Mouse (Mus musculus): ENCODE measurements around the gene Snai3. TPM values are rescaled to one million over a fixed set of nuclear protein-coding genes. Genes with fewer than 3 reads are reported as not detected.

Snai3 gene
- polyA plus RNA-seq, 1 experiment from 2014 or later, result not detected

GRCm38 (mm10) chr8:122451161-122451703 is 9.3 kb downstream of the Snai3 start:
- Histone ChIP-seq H3K9me3 (ENCODE audit: control insufficient read depth, low read length) (no peaks in the 10 kb centered on the region), H3K4me1 (ENCODE audit: control insufficient read depth, insufficient read depth, low read length) (no peaks in the 10 kb centered on the region), H3K9ac (replicated peaks; ENCODE audit: low read depth, low read length) (no peak overlapping the region), H3K27me3 (ENCODE audit: control insufficient read depth, insufficient read depth, low read length) (no peaks in the 10 kb centered on the region), H3K4me3 (ENCODE audit: low read depth, low read length) (no peak overlapping the region), H3K27ac (ENCODE audit: low read depth, low read length) (no peak overlapping the region), H3K36me3 (ENCODE audit: control insufficient read depth, insufficient read depth, low read length) (no peaks in the 10 kb centered on the region), H3K4me2 (ENCODE audit: low read depth, low read length) (no peak overlapping the region)
- 87% methylated on average over 7 of the region's 7 CpGs for WGBS
- no peak for ATAC-seq (ENCODE audit: low read depth)

DNA sequence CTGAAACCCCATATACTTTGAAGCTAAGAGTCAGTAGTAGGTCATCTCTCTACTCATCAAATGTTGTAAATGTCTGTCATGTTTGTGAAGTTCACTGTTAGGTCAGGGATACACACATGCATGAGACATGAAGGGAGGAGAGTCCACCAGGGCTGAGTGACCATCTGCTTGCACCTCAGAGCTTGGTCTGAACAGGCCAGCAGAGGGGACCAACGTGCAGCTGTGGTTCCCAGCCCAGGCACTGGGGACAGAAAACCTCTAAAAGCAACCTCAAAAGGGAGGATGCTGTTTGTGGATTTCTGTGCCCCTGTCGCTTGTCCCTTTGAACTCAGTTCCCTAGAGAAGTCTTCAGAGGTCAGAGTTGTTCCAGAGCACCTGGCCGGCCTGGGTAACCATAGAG is 15.3 kb downstream of the Snai3 start:
- 76% methylated on average over 3 of the region's 3 CpGs for WGBS
- Histone ChIP-seq H3K27ac (ENCODE audit: low read depth, low read length) (peak overlapping the region; percentile 97; the same call in 1 of the 2 replicates), H3K36me3 (ENCODE audit: control insufficient read depth, insufficient read depth, low read length) (no peaks in the 10 kb centered on the region), H3K4me3 (ENCODE audit: low read depth, low read length) (no peak overlapping the region; the same call in 1 of the 2 replicates), H3K9ac (replicated peaks; ENCODE audit: low read depth, low read length) (0 out of 2 replicates have a peak overlapping the region, but pooled peaks have one; percentile 86), H3K9me3 (ENCODE audit: control insufficient read depth, low read length) (no peaks in the 10 kb centered on the region), H3K4me2 (ENCODE audit: low read depth, low read length) (peak overlapping the region; percentile 54), H3K4me1 (ENCODE audit: control insufficient read depth, insufficient read depth, low read length) (peaks cover 22% of the 10 kb centered on the region), H3K27me3 (ENCODE audit: control insufficient read depth, insufficient read depth, low read length) (no peaks in the 10 kb centered on the region)
- ATAC-seq (ENCODE audit: low read depth), result no peak

DNA sequence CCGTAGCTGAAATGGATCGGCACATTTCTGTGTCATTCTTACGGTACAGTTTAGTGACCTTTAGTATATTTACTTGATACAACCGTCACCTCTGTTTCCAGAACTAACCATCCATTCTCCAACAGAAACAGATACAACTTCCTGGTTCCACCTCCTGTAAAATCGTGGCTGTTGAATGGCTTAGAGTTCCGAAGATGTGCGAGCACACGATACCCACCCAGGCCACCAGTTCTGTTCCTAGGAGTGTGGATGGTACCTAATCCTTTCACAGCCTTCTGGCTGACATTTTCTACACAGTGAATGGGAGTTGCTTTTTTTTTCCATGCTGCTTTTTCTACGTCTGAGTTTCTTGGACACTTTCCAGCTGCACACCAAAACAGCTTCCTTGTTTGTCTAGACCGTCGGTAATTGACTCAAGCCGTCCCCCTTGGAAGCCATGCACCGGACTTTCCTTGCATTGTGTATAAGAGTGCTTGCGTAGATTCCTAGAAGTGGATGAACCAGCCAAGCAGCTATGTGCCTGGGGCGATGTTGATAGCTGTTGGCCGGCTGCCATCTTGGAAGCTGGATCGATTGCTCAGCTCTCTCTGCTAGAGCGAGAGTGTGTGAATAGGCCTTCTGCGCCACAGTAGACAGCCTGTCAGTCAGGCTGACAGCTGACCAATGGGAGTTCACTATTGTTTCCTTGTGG is 16.3 kb downstream of the Snai3 start:
- peak overlapping the region; percentile 97 for H3K27ac ChIP-seq (ENCODE audit: low read depth, low read length)
- H3K9ac ChIP-seq (replicated peaks; ENCODE audit: low read depth, low read length), result peak overlapping the region; percentile 86
- H3K4me1 ChIP-seq (ENCODE audit: control insufficient read depth, insufficient read depth, low read length), result peaks cover 22% of the 10 kb centered on the region
- ATAC-seq (ENCODE audit: low read depth), result peak; percentile 39; the same call in 1 of the 2 replicates
- peak overlapping the region; percentile 54 for H3K4me2 ChIP-seq (ENCODE audit: low read depth, low read length)
- H3K27me3 ChIP-seq (ENCODE audit: control insufficient read depth, insufficient read depth, low read length), result no peaks in the 10 kb centered on the region
- peak overlapping the region; percentile 68 for H3K4me3 ChIP-seq (ENCODE audit: low read depth, low read length)
- 11% methylated on average over 19 of the region's 19 CpGs for WGBS
- no peaks in the 10 kb centered on the region for H3K9me3 ChIP-seq (ENCODE audit: control insufficient read depth, low read length)
- H3K36me3 ChIP-seq (ENCODE audit: control insufficient read depth, insufficient read depth, low read length), result peaks cover 4% of the 10 kb centered on the region; the same call in 1 of the 2 replicates

- H3K4me1 ChIP-seq (ENCODE audit: control insufficient read depth, insufficient read depth, low read length), result peaks cover 22% of the 10 kb centered on the region
- under 1% methylated on average over 47 of the region's 47 CpGs for WGBS
Observed at GRCm38 (mm10) chr8:122443262-122444006, 17.1 kb downstream of the Snai3 start, which contains the start of gene Mvd. Mvd (minus strand) TSS chr8:122443422.

GRCm38 (mm10) chr8:122442781-122443180 is 17.8 kb downstream of the Snai3 start:
- peak overlapping the region; percentile 86 for H3K9ac ChIP-seq (replicated peaks; ENCODE audit: low read depth, low read length)
- ATAC-seq (ENCODE audit: low read depth), result peak; percentile 31
- H3K4me2 ChIP-seq (ENCODE audit: low read depth, low read length), result peak overlapping the region; percentile 87
- H3K4me1 ChIP-seq (ENCODE audit: control insufficient read depth, insufficient read depth, low read length), result peaks cover 22% of the 10 kb centered on the region
- no peaks in the 10 kb centered on the region for H3K9me3 ChIP-seq (ENCODE audit: control insufficient read depth, low read length)
- peak overlapping the region; percentile 68 for H3K4me3 ChIP-seq (ENCODE audit: low read depth, low read length)
- H3K36me3 ChIP-seq (ENCODE audit: control insufficient read depth, insufficient read depth, low read length), result peaks cover 4% of the 10 kb centered on the region; the same call in 1 of the 2 replicates
- H3K27ac ChIP-seq (ENCODE audit: low read depth, low read length), result peak overlapping the region; percentile 85
- WGBS, result 0% methylated on average over 11 of the region's 12 CpGs
- no peaks in the 10 kb centered on the region for H3K27me3 ChIP-seq (ENCODE audit: control insufficient read depth, insufficient read depth, low read length)

More at GRCm38 (mm10) chr8:122443262-122444006, 17.1 kb downstream of the Snai3 start, which contains the start of gene Mvd:
- peak; percentile 99 for ATAC-seq (ENCODE audit: low read depth)
- Histone ChIP-seq H3K9me3 (ENCODE audit: control insufficient read depth, low read length) (no peaks in the 10 kb centered on the region), H3K36me3 (ENCODE audit: control insufficient read depth, insufficient read depth, low read length) (peaks cover 4% of the 10 kb centered on the region; the same call in 1 of the 2 replicates), H3K9ac (replicated peaks; ENCODE audit: low read depth, low read length) (peak within 1 kb of the TSS; percentile 86), H3K4me2 (ENCODE audit: low read depth, low read length) (peak within 1 kb of the TSS; percentile 87), H3K27me3 (ENCODE audit: control insufficient read depth, insufficient read depth, low read length) (no peaks in the 10 kb centered on the region), H3K27ac (ENCODE audit: low read depth, low read length) (peak within 1 kb of the TSS; percentile 97), H3K4me3 (ENCODE audit: low read depth, low read length) (peak within 1 kb of the TSS; percentile 68)

- WGBS, result 7% methylated on average over 7 of the region's 7 CpGs
- peaks cover 22% of the 10 kb centered on the region for H3K4me1 ChIP-seq (ENCODE audit: control insufficient read depth, insufficient read depth, low read length)
- peak overlapping the region; percentile 85; the same call in 1 of the 2 replicates for H3K27ac ChIP-seq (ENCODE audit: low read depth, low read length)
- H3K27me3 ChIP-seq (ENCODE audit: control insufficient read depth, insufficient read depth, low read length), result no peaks in the 10 kb centered on the region
- ATAC-seq (ENCODE audit: low read depth), result no peak
- peaks cover 4% of the 10 kb centered on the region; the same call in 1 of the 2 replicates for H3K36me3 ChIP-seq (ENCODE audit: control insufficient read depth, insufficient read depth, low read length)
- peak overlapping the region; percentile 86 for H3K9ac ChIP-seq (replicated peaks; ENCODE audit: low read depth, low read length)
- H3K4me3 ChIP-seq (ENCODE audit: low read depth, low read length), result peak overlapping the region; percentile 68
- H3K4me2 ChIP-seq (ENCODE audit: low read depth, low read length), result peak overlapping the region; percentile 87
- no peaks in the 10 kb centered on the region for H3K9me3 ChIP-seq (ENCODE audit: control insufficient read depth, low read length)
Observed at GRCm38 (mm10) chr8:122442356-122442755, 18.2 kb downstream of the Snai3 start.

DNA sequence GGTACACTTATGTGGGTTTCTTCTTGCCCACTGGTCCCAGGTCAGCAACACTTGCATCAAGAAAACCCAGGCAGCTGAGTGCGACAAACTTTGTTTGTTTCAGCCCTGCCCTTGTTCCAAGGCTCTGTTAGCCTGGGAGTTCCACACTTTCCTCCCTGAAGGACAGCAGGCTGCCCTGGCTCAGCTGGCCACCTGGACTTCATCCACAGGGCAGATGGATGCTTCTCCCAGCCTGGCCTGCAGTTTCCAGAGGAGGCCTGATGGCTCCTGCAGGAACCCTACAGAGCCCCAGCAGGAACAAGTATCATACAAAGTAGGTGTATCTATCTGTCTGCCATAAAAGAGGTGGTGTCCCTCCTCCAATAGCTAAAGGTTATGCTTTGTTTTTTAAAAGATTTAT is 19.2 kb downstream of the Snai3 start:
- H3K4me2 ChIP-seq (ENCODE audit: low read depth, low read length), result no peak overlapping the region
- H3K27ac ChIP-seq (ENCODE audit: low read depth, low read length), result no peak overlapping the region
- H3K4me3 ChIP-seq (ENCODE audit: low read depth, low read length), result no peak overlapping the region
- peaks cover 5% of the 10 kb centered on the region; the same call in 1 of the 2 replicates for H3K36me3 ChIP-seq (ENCODE audit: control insufficient read depth, insufficient read depth, low read length)
- H3K9ac ChIP-seq (replicated peaks; ENCODE audit: low read depth, low read length), result no peak overlapping the region
- whole genome bisulfite sequencing, result 92% methylated on average over 1 of the region's 1 CpGs
- no peak for ATAC-seq (ENCODE audit: low read depth)
- no peaks in the 10 kb centered on the region for H3K27me3 ChIP-seq (ENCODE audit: control insufficient read depth, insufficient read depth, low read length)
- H3K4me1 ChIP-seq (ENCODE audit: control insufficient read depth, insufficient read depth, low read length), result peaks cover 22% of the 10 kb centered on the region
- no peaks in the 10 kb centered on the region for H3K9me3 ChIP-seq (ENCODE audit: control insufficient read depth, low read length)

DNA sequence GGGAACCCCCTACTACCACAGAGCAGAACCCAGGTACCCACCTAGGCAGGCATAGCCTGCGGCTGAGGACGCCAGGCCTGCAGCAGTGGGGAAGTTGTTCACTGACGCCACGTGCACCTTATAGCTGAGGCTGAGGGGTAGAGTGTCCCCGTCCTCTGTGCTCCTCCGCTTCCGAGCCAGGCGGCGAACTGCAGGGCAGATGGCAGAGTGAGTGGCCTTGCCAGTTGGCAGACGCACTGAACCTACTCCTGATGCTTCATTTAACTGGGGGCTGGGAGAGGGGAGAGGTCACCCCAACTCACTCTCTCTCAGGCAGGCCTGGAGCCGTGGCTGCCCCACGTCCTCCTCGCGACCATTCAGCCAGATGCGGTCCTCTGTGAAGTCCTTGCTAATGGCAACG is 21.2 kb downstream of the Snai3 start:
- Histone ChIP-seq H3K4me2 (ENCODE audit: low read depth, low read length) (no peak overlapping the region), H3K9me3 (ENCODE audit: control insufficient read depth, low read length) (no peaks in the 10 kb centered on the region), H3K36me3 (ENCODE audit: control insufficient read depth, insufficient read depth, low read length) (peaks cover 15% of the 10 kb centered on the region), H3K4me3 (ENCODE audit: low read depth, low read length) (no peak overlapping the region), H3K4me1 (ENCODE audit: control insufficient read depth, insufficient read depth, low read length) (peaks cover 9% of the 10 kb centered on the region; the same call in 1 of the 2 replicates), H3K27me3 (ENCODE audit: control insufficient read depth, insufficient read depth, low read length) (no peaks in the 10 kb centered on the region), H3K9ac (replicated peaks; ENCODE audit: low read depth, low read length) (no peak overlapping the region), H3K27ac (ENCODE audit: low read depth, low read length) (no peak overlapping the region)
- 94% methylated on average over 16 of the region's 16 CpGs for WGBS
- no peak for ATAC-seq (ENCODE audit: low read depth)

Data from neural tube, embryonic 14.5 days (tissue).